Mouse (Mus musculus) embryo, embryonic 10 days (tissue): ENCODE measurements around the gene Tmem178b.

ENCODE experiments used
- DNase-seq: peaks from one replicate; pipeline ENCODE4 v3.0.0-alpha.2; 2015; ENCODE audit warnings: low spot score

Gene Tmem178b

GRCm38 (mm10) chr6:40173559-40173958 lies 300.5 kb downstream of the Tmem178b start:
- no peak for DNase-seq

GRCm38 (mm10) chr6:40177870-40178269 lies 304.8 kb downstream of the Tmem178b start:
- DNase-seq, result no peak

GRCm38 (mm10) chr6:40180551-40180950 lies 307.5 kb downstream of the Tmem178b start:
- DNase-seq, result no peak

GRCm38 (mm10) chr6:40200661-40201060 lies 327.6 kb downstream of the Tmem178b start:
- no peak for DNase-seq

- no peak for DNase-seq
Observed at GRCm38 (mm10) chr6:40202602-40203001, 329.5 kb downstream of the Tmem178b start.

GRCm38 (mm10) chr6:40205380-40205779 lies 332.3 kb downstream of the Tmem178b start:
- no peak for DNase-seq

- no peak for DNase-seq
Observed at GRCm38 (mm10) chr6:40208014-40208413, 334.9 kb downstream of the Tmem178b start.

GRCm38 (mm10) chr6:40209172-40209571 lies 336.1 kb downstream of the Tmem178b start:
- DNase-seq, result no peak

GRCm38 (mm10) chr6:40217154-40217553 lies 344.1 kb downstream of the Tmem178b start:
- no peak for DNase-seq

- no peak for DNase-seq
Observed at GRCm38 (mm10) chr6:40217651-40218050, 344.6 kb downstream of the Tmem178b start.

GRCm38 (mm10) chr6:40220634-40221120 lies 347.6 kb downstream of the Tmem178b start:
- no peak for DNase-seq

GRCm38 (mm10) chr6:40225585-40226280 lies 352.7 kb downstream of the Tmem178b start:
- no peak for DNase-seq

GRCm38 (mm10) chr6:40228981-40229380 lies 355.9 kb downstream of the Tmem178b start:
- no peak for DNase-seq

GRCm38 (mm10) chr6:40229985-40230384 lies 356.9 kb downstream of the Tmem178b start:
- no peak for DNase-seq

- DNase-seq, result no peak
Observed at GRCm38 (mm10) chr6:40234066-40234465, 361.0 kb downstream of the Tmem178b start.

- peak; percentile 84 for DNase-seq
Observed at GRCm38 (mm10) chr6:40235793-40236470, 362.9 kb downstream of the Tmem178b start.

GRCm38 (mm10) chr6:40236841-40237765 lies 364.0 kb downstream of the Tmem178b start:
- DNase-seq, result peak; percentile 63

GRCm38 (mm10) chr6:40238857-40239256 lies 365.8 kb downstream of the Tmem178b start:
- no peak for DNase-seq

- no peak for DNase-seq
Observed at GRCm38 (mm10) chr6:40240671-40241070, 367.6 kb downstream of the Tmem178b start.

GRCm38 (mm10) chr6:40247398-40247946 lies 374.4 kb downstream of the Tmem178b start:
- no peak for DNase-seq

GRCm38 (mm10) chr6:40249939-40250338 lies 376.9 kb downstream of the Tmem178b start:
- DNase-seq, result no peak

GRCm38 (mm10) chr6:40263687-40264086 lies 390.6 kb downstream of the Tmem178b start:
- DNase-seq, result no peak
